Mouse (Mus musculus) embryonic facial prominence, embryonic 13.5 days (tissue): Measurements from ENCODE around the gene Gm37240. TPM values are rescaled to one million over a fixed set of nuclear protein-coding genes. Genes with fewer than 3 reads are reported as not detected.

Experiments used
- ATAC-seq: fragments of 200-750 bp; cut with Nextera tagmentation; 2 replicates; pipeline ENCODE4 v1.8.0; 2017; ENCODE audit warnings: low read depth; ENCODE audit not compliant: insufficient number of reproducible peaks, insufficient read depth, low FRiP score, low TSS enrichment
- H3K27ac ChIP-seq: fragments of 300-500 bp; sonication (generic); 2 replicates; pipeline ENCODE4 v1.5.1; 2015; ENCODE audit warnings: moderate library complexity, mild to moderate bottlenecking, inconsistent platforms
- H3K27me3 ChIP-seq: fragments of 300-500 bp; sonication (generic); 2 replicates; pipeline ENCODE4 v1.6.1; 2015; ENCODE audit warnings: mild to moderate bottlenecking, inconsistent platforms
- H3K36me3 ChIP-seq: fragments of 300-500 bp; sonication (generic); 2 replicates; pipeline ENCODE4 v1.6.1; 2015; ENCODE audit warnings: mild to moderate bottlenecking, inconsistent platforms
- H3K4me1 ChIP-seq: fragments of 300-500 bp; sonication (generic); 2 replicates; pipeline ENCODE4 v1.6.1; 2015; ENCODE audit warnings: inconsistent platforms
- H3K4me2 ChIP-seq: fragments of 300-500 bp; sonication (generic); 2 replicates; pipeline ENCODE4 v1.6.1; 2015; ENCODE audit warnings: moderate library complexity, mild to moderate bottlenecking, inconsistent platforms
- H3K4me3 ChIP-seq: fragments of 300-500 bp; sonication (generic); 2 replicates; pipeline ENCODE4 v1.5.1; 2015; ENCODE audit warnings: mild to moderate bottlenecking, inconsistent platforms
- H3K9ac ChIP-seq: fragments of 300-500 bp; sonication (generic); 2 replicates; pipeline ENCODE4 v1.6.1; 2015; ENCODE audit warnings: mild to moderate bottlenecking, inconsistent platforms
- H3K9me3 ChIP-seq: fragments of 300-500 bp; sonication (generic); 2 replicates; pipeline ENCODE4 v1.6.1; 2016; ENCODE audit warnings: inconsistent platforms
- WGBS: fragments of 180-500 bp; shearing (Covaris S2); methylation state at CpG from one replicate; pipeline ENCODE4 v1.1.7; 2015; ENCODE audit warnings: mixed read lengths; 5-methylcytosine and 5-hydroxymethylcytosine counted together
- polyA plus RNA-seq: library from polyadenylated mRNA; unstranded; fragments of >200 nt; fragmentation: Nextera tagmentation; extraction: Ambion mirVana; gene quantifications from 2 replicates; pipeline ENCODE4 v1.2.1, GENCODE M21; 2015

The Gm37240 gene
- polyA plus RNA-seq, 1 experiment from 2014 or later: 6.3 TPM

DNA sequence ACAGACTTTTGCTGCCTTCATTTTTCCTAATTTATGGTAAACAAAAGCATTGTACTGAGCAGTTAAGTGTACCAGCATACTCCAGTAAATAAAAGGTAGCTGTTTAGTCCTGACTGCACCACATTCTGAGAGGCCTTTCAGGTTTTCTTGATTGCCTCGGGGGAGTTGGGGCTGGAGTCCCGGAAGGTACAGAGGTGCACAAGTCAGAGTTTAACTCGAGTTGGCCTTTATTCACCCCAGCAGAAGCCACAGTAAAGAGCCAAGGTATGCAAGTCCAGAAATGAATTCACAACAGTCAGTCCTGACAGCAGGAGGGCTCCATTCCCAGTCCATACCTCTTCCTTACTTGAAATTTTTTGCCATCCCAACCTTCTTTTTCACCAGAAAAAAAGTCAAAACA lies 148.7 kb downstream of the Gm37240 start:
- H3K27me3 ChIP-seq: no peaks in the 10 kb centered on the region
- H3K4me2 ChIP-seq: no peak overlapping the region
- ATAC-seq: no peak
- no peak overlapping the region for H3K4me3 ChIP-seq
- H3K9ac ChIP-seq: no peak overlapping the region
- no peak overlapping the region for H3K27ac ChIP-seq
- H3K9me3 ChIP-seq: no peaks in the 10 kb centered on the region
- H3K36me3 ChIP-seq: no peaks in the 10 kb centered on the region
- no peaks in the 10 kb centered on the region for H3K4me1 ChIP-seq
- WGBS: 49% methylated on average over 3 of the region's 3 CpGs

DNA sequence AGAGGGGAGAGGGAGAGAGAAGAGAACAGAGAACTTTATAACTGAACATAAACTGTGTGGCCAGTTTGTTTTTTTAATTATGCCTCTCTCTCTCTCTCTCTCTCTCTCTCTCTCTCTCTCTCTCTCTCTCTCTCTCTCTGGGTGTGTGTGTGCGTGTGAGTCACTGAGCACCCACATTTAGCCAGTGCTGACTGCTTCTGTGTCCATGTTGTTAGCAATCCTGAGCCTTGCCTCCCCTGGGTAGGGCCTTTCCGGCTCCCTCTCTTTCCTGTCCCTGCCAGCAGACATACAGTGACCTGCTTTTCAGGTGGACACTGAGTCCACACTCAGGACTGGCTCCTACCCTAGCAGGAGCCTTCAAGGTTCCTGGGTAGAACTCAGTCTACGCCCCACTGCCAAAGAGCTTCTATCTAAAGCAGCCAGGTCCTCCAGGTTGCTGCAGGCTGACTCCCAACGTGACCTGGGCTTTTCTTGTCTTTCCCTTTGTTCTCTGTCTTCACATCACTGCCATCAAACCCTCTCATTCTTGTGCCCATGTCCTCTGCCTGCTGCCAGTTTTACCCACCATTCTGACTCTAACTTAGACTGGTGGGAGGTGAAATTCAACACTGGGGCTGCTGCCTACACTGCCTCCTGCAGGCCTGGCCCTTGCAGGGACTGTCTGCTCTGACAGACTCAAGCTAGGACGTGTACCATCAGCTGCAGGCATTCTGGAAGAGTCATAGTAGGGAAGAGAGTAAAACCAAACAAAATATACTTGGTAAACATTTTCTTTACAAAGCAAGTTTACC lies 153.2 kb downstream of the Gm37240 start:
- no peaks in the 10 kb centered on the region for H3K36me3 ChIP-seq
- 71% methylated on average over 5 of the region's 5 CpGs for WGBS
- H3K4me1 ChIP-seq: no peaks in the 10 kb centered on the region
- ATAC-seq: no peak
- H3K4me2 ChIP-seq: no peak overlapping the region
- no peaks in the 10 kb centered on the region for H3K27me3 ChIP-seq
- no peak overlapping the region for H3K4me3 ChIP-seq
- H3K9me3 ChIP-seq: no peaks in the 10 kb centered on the region
- H3K27ac ChIP-seq: no peak overlapping the region
- H3K9ac ChIP-seq: no peak overlapping the region

DNA sequence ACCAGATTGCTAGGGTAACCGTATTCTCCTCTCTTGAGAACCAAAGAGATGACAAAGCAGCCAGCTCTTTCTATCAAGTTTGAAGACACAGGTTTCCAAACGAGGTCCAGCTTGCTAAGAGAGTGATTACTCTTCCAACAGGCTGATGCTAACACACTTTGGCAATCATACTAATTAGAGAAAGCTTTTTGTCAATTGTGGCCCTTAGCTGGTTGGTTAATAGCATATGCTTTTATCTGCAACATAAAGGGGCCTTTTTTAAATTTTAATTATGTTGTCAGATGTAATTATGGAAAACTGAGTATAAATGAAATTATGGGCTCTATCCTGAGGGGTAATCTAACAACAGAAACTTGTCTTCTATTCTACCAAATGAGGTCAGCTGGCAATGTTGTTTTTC lies 160.1 kb downstream of the Gm37240 start:
- ATAC-seq: no peak
- H3K36me3 ChIP-seq: no peaks in the 10 kb centered on the region
- no peaks in the 10 kb centered on the region for H3K27me3 ChIP-seq
- H3K27ac ChIP-seq: no peak overlapping the region
- 34% methylated on average over 2 of the region's 2 CpGs for WGBS
- no peak overlapping the region for H3K4me2 ChIP-seq
- H3K4me3 ChIP-seq: no peak overlapping the region
- H3K4me1 ChIP-seq: no peaks in the 10 kb centered on the region
- no peak overlapping the region for H3K9ac ChIP-seq
- H3K9me3 ChIP-seq: no peaks in the 10 kb centered on the region

DNA sequence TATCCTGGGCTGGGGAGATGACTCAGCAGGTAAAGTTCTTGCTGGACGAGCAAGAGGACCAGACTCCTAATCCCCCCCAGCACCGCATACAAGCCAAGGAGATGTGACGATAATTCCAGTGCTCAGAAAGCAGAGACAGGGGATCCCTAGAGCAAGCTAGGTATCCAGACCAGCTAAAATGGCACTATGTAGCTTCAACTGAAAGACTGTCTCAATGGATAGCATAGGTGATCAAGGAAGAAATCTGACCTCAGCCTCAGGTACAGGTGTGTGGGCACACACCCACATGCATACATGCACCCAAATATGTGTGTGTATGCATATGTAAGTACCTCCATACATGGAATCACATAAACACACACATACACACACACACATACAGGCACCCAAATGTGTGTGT lies 161.3 kb downstream of the Gm37240 start:
- ATAC-seq: no peak
- no peaks in the 10 kb centered on the region for H3K36me3 ChIP-seq
- no peak overlapping the region for H3K9ac ChIP-seq
- no peaks in the 10 kb centered on the region for H3K4me1 ChIP-seq
- H3K9me3 ChIP-seq: no peaks in the 10 kb centered on the region
- WGBS: 82% methylated on average over 3 of the region's 3 CpGs
- H3K27ac ChIP-seq: no peak overlapping the region
- no peak overlapping the region for H3K4me2 ChIP-seq
- H3K27me3 ChIP-seq: no peaks in the 10 kb centered on the region
- no peak overlapping the region for H3K4me3 ChIP-seq

DNA sequence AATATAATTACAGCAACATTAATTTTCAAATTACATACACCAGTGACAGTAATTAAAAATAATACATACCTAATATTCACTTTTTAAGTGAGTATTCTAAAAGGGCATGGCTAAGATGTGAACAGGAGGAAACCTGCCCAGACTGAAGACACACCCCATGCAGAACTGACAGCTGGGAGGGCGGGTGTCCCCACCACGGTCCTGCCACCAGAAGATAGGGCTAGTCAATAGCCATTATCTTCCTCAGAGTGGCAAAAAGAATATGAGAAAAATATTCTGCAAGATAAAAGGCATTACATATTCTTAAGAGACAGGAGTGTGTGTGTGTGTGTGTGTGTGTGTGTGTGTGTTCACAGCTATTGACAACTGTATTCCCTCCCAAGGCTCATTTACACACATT lies 162.2 kb downstream of the Gm37240 start:
- Histone ChIP-seq H3K9me3 (no peaks in the 10 kb centered on the region), H3K27me3 (no peaks in the 10 kb centered on the region), H3K9ac (no peak overlapping the region), H3K36me3 (no peaks in the 10 kb centered on the region), H3K27ac (no peak overlapping the region), H3K4me1 (no peaks in the 10 kb centered on the region), H3K4me3 (no peak overlapping the region), H3K4me2 (no peak overlapping the region)
- 76% methylated on average over 2 of the region's 2 CpGs for WGBS
- ATAC-seq: no peak

DNA sequence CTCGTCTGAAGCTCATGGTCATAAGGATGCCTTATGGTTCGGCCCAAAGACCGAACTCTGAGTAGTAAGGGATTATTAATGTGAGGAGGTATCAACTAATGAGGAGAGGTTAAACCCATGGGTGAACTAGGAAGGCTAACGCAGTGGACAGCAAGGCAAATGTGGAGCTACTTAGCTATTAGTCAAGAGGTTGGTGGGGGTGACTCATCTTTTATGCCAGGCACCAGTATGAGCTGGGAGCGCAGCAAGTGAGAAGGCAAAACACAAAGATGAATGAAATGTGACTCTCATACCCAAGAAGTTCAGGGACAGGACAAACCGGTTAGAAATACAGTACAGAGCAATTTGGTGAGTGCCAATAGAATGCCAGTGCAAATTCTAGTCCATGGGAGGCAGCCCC lies 164.7 kb downstream of the Gm37240 start:
- no peak for ATAC-seq
- H3K9me3 ChIP-seq: no peaks in the 10 kb centered on the region
- WGBS: 81% methylated on average over 6 of the region's 6 CpGs
- H3K27me3 ChIP-seq: no peaks in the 10 kb centered on the region
- no peak overlapping the region for H3K4me2 ChIP-seq
- H3K4me3 ChIP-seq: no peak overlapping the region
- no peak overlapping the region for H3K9ac ChIP-seq
- no peaks in the 10 kb centered on the region for H3K4me1 ChIP-seq
- H3K36me3 ChIP-seq: no peaks in the 10 kb centered on the region
- no peak overlapping the region for H3K27ac ChIP-seq

DNA sequence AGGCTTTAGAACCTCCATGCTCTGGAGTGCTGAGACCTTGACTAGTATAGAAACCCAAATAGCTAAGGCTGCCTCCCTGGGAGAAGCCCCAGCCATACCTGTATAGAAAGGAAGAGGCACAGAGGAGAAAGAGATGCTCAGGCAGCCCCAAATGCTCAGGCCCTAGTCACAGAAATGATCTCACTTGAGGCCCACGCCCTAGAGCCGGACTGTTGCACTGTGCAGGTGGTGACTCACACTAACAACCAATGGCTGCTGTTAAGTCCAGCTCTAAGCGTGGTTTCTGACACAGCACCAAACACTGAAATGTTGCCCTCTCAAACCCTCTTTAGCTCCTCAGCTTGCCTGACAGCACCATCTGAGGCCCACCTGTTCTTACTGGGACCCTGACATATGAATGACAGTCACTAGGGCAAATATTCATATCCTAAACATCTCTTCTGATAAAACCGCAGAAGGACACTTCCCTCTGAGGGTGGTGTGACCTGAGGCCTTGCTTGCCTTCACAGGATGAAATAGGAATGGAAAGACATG lies 171.5 kb downstream of the Gm37240 start:
- ATAC-seq: no peak
- H3K9me3 ChIP-seq: no peaks in the 10 kb centered on the region
- H3K4me3 ChIP-seq: no peak overlapping the region
- no peaks in the 10 kb centered on the region for H3K27me3 ChIP-seq
- no peaks in the 10 kb centered on the region for H3K4me1 ChIP-seq
- no peak overlapping the region for H3K4me2 ChIP-seq
- no peak overlapping the region for H3K27ac ChIP-seq
- no peak overlapping the region for H3K9ac ChIP-seq
- no peaks in the 10 kb centered on the region for H3K36me3 ChIP-seq
- 77% methylated on average over 4 of the region's 4 CpGs for WGBS

DNA sequence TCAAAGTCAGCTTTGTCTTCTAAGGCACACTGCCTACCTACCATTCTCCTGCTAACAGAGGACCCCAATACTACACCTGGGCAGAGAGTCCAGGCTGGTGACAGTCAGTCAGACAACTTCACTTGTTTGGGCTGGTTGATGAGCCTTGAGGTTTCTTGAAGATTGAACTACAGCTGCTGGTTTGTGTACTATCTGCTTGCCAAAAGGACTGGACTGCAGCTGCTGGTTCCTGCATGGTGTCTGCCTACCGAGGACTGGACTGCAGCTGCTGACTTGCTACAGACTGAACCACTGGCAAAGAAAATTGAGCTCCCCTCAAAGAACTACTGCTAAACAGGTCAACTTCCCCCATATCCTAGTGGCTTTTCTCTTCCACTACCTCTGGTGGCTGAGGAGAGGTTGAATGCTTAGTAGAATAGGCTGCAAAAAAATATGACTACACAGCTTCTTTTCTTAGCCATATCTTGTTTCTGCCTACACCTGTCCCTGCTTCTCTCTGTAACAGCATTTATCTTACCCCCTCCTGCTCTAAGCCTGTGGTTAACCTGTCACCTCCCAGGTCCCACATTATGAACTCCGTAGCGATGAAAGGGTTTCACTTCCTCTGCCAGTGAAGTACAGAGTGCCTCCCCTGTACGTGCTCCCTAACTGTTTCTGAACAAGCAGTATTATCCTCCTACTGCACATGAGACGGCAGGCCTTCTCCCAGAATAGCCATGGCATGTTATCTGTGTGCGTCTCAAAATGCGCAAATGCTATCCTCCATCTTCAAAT lies 173.2 kb downstream of the Gm37240 start:
- ATAC-seq: no peak
- Histone ChIP-seq H3K9ac (no peak overlapping the region), H3K27me3 (no peaks in the 10 kb centered on the region), H3K4me2 (no peak overlapping the region), H3K36me3 (no peaks in the 10 kb centered on the region), H3K4me3 (no peak overlapping the region), H3K9me3 (no peaks in the 10 kb centered on the region), H3K27ac (no peak overlapping the region), H3K4me1 (no peaks in the 10 kb centered on the region)
- WGBS: 77% methylated on average over 7 of the region's 7 CpGs

DNA sequence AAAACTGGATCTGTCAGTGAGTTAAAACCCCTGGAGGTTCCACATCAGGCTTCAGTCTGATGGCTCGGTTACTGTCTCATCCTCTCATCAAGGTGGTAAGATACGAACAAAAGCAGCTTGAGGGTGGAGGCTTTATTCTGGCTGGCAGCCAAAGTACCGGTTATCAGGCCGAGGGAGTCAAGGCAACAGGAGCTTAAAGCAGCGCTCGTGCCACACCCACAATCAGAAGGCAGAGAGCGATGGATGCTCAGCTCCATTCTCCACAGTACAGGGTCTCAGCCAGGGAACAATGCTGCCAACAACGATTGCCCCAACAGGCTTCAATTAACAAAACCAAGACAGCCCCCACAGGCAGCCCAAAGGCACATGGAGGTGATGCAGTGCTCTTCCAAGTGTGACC lies 176.6 kb downstream of the Gm37240 start:
- ATAC-seq: no peak
- Histone ChIP-seq H3K27ac (no peak overlapping the region), H3K9me3 (no peaks in the 10 kb centered on the region), H3K4me1 (no peaks in the 10 kb centered on the region), H3K36me3 (no peaks in the 10 kb centered on the region), H3K27me3 (no peaks in the 10 kb centered on the region), H3K4me2 (no peak overlapping the region), H3K9ac (no peak overlapping the region), H3K4me3 (no peak overlapping the region)
- WGBS: 50% methylated on average over 8 of the region's 8 CpGs

DNA sequence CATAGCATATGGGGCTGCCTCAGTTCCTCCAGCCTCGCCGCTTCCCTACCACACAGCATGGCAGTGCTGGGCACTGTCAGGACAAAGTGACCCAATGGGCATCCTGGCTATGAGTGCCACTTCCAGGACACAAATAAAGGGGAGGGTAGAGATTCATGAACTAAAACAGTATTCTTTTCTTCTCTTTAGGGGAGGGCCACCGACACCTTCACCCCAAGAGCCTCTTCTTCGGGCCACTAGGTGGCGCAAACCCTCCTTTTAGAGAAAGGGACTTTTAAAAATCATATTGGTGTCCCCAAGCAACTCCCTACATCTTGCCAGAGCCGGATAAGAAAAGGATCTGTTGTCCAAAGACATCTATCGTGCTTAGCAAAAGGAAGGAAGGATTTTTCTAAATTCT lies 179.9 kb downstream of the Gm37240 start:
- Histone ChIP-seq H3K4me2 (no peak overlapping the region), H3K27me3 (no peaks in the 10 kb centered on the region), H3K4me1 (no peaks in the 10 kb centered on the region), H3K9me3 (no peaks in the 10 kb centered on the region), H3K4me3 (no peak overlapping the region), H3K36me3 (no peaks in the 10 kb centered on the region), H3K27ac (no peak overlapping the region), H3K9ac (no peak overlapping the region)
- 40% methylated on average over 7 of the region's 7 CpGs for WGBS
- ATAC-seq: no peak

DNA sequence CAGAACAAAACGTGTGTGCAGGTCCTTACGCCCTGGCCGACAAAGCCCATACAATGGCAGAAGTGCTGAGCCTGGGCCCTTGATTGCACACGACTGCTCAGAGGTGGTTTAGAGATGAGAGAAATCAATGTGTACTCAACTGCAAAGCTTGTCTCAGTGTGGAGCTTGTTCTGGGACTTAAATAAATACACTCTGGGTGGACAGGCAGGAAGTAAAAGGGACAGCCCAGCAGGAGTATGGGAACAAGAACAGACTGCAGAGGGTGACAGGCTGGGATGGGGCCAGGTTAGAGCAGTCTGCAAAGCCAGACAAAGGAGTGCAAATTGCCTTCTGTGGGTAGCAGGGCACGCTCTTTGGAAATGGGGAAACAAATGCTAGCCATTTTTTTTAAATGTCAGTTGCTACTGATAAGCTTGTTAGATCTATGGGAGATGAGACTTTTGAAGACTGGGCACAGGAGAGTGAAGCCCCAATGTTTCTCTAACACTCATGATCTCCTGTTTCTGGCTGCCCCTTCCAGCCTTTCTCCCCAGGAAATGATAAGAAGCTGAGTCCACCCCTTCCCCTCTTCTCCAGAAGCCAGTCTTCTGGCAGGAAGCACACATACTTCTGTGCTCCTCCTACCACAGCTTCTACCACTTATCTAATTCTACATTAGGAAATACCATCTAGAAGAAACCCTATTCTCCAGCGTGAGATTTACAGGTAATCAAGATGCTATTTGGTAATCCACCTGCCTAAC lies 184.0 kb downstream of the Gm37240 start:
- Histone ChIP-seq H3K27me3 (no peaks in the 10 kb centered on the region), H3K9ac (no peak overlapping the region), H3K4me2 (no peak overlapping the region), H3K4me3 (no peak overlapping the region), H3K9me3 (no peaks in the 10 kb centered on the region), H3K36me3 (no peaks in the 10 kb centered on the region), H3K27ac (no peak overlapping the region), H3K4me1 (no peaks in the 10 kb centered on the region)
- no peak for ATAC-seq
- 66% methylated on average over 6 of the region's 6 CpGs for WGBS
